Mouse (Mus musculus) embryonic facial prominence, embryonic 15.5 days (tissue): ENCODE measurements around the gene Cfap58. TPM values are rescaled to one million over a fixed set of nuclear protein-coding genes. Genes with fewer than 3 reads are reported as not detected.

Experiments
- ATAC-seq: fragments of 200-750 bp; cut with Nextera tagmentation; 2 replicates; pipeline ENCODE4 v1.8.0; 2017; ENCODE audit warnings: low read depth, moderate TSS enrichment; ENCODE audit not compliant: insufficient number of reproducible peaks, low FRiP score, low TSS enrichment
- H3K27ac ChIP-seq: fragments of 300-500 bp; sonication (generic); replicated peaks from 2 replicates; pipeline ENCODE4 v1.5.1; 2015; ENCODE audit warnings: mild to moderate bottlenecking, inconsistent platforms
- H3K27me3 ChIP-seq: fragments of 300-500 bp; sonication (generic); 2 replicates; pipeline ENCODE4 v1.6.1; 2015; ENCODE audit warnings: inconsistent platforms
- H3K36me3 ChIP-seq: fragments of 300-500 bp; sonication (generic); 2 replicates; pipeline ENCODE4 v1.6.1; 2015; ENCODE audit warnings: mild to moderate bottlenecking, inconsistent platforms
- H3K4me1 ChIP-seq: fragments of 300-500 bp; sonication (generic); 2 replicates; pipeline ENCODE4 v1.6.1; 2015; ENCODE audit warnings: inconsistent platforms
- H3K4me2 ChIP-seq: fragments of 300-500 bp; sonication (generic); replicated peaks from 2 replicates; pipeline ENCODE4 v1.6.1; 2015; ENCODE audit warnings: mild to moderate bottlenecking, inconsistent platforms
- H3K4me3 ChIP-seq: fragments of 300-500 bp; sonication (generic); replicated peaks from 2 replicates; pipeline ENCODE4 v1.5.1; 2015; ENCODE audit warnings: mild to moderate bottlenecking, inconsistent platforms
- H3K9ac ChIP-seq: fragments of 300-500 bp; sonication (generic); 2 replicates; pipeline ENCODE4 v1.6.1; 2015; ENCODE audit warnings: inconsistent platforms
- H3K9me3 ChIP-seq: fragments of 300-500 bp; sonication (generic); replicated peaks from 2 replicates; pipeline ENCODE4 v1.6.1; 2016; ENCODE audit warnings: inconsistent platforms
- WGBS: fragments of 180-500 bp; shearing (Covaris S2); methylation state at CpG from one replicate; pipeline ENCODE4 v1.1.7; 2015; 5-methylcytosine and 5-hydroxymethylcytosine counted together
- polyA plus RNA-seq: library from polyadenylated mRNA; unstranded; fragments of >200 nt; fragmentation: Nextera tagmentation; extraction: Ambion mirVana; gene quantifications from 2 replicates; pipeline ENCODE4 v1.2.1, GENCODE M21; 2015

Gene Cfap58
- polyA plus RNA-seq, 1 experiment from 2014 or later: 1.2 TPM

DNA sequence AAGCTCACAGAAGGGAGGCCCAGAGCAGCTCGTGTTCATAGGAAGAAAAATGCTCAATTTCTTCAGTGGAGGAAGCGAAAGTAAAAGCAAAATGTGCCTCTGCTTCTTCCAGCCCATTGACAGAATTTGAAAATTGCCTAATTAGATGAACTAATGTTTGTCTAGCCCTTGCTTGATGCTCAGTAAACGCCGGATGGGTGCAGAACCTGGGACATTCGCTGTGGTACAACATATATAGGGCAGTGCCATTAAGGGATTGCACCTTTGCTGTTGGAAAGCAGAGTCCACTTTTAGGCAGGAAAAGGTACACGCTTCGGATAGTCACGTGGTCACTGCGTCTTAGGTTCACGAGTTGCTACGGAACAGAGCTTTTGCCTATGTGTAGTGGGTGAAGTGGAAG is 985 bp upstream of the Cfap58 start:
- H3K9ac ChIP-seq: no peak overlapping the region
- H3K4me2 ChIP-seq: no peak overlapping the region
- H3K9me3 ChIP-seq: no peaks in the 10 kb centered on the region
- H3K27me3 ChIP-seq: peaks cover 21% of the 10 kb centered on the region
- H3K4me3 ChIP-seq: no peak overlapping the region
- 88% methylated on average over 11 of the region's 11 CpGs for whole genome bisulfite sequencing
- no peaks in the 10 kb centered on the region for H3K36me3 ChIP-seq
- no peak overlapping the region for H3K27ac ChIP-seq
- no peak for ATAC-seq
- H3K4me1 ChIP-seq: peaks cover 8% of the 10 kb centered on the region; the same call in 1 of the 2 replicates

DNA sequence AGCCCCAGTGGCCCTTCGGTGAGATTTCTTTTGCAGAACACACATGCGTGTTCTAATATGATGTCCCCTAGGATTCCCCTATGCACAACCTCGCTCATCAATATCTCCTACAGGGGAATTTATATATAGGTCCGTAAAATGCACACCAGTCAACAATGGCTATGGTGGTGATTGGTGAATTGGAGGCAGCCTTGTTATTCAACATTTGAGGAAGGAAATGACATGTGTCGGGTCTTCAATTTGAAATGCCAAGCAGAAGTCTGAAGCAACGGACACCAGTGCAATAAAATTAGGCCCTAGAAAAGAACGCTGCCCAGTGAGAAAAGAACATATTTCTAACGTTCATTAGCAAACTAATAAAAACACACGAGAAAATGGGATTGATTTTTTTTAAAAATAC is 537 bp upstream of the Cfap58 start:
- H3K4me2 ChIP-seq: peak overlapping the region; percentile 84; the same call in 1 of the 2 replicates
- no peaks in the 10 kb centered on the region for H3K36me3 ChIP-seq
- ATAC-seq: no peak
- no peaks in the 10 kb centered on the region for H3K9me3 ChIP-seq
- H3K4me1 ChIP-seq: peaks cover 8% of the 10 kb centered on the region; the same call in 1 of the 2 replicates
- no peak overlapping the region for H3K9ac ChIP-seq
- no peak overlapping the region; the same call in 1 of the 2 replicates for H3K4me3 ChIP-seq
- WGBS: 68% methylated on average over 9 of the region's 9 CpGs
- H3K27me3 ChIP-seq: peaks cover 21% of the 10 kb centered on the region
- H3K27ac ChIP-seq: no peak overlapping the region

- Histone ChIP-seq H3K27ac (no peak overlapping the region), H3K4me2 (no peak overlapping the region), H3K4me3 (no peak overlapping the region), H3K27me3 (peaks cover 21% of the 10 kb centered on the region), H3K9me3 (no peaks in the 10 kb centered on the region), H3K4me1 (peaks cover 8% of the 10 kb centered on the region; the same call in 1 of the 2 replicates), H3K9ac (no peak overlapping the region), H3K36me3 (no peaks in the 10 kb centered on the region)
- WGBS: 82% methylated on average over 6 of the region's 6 CpGs
- no peak for ATAC-seq
These were observed 1.9 kb downstream of the Cfap58 start for GRCm38 (mm10) chr19:47939361-47939760.

DNA sequence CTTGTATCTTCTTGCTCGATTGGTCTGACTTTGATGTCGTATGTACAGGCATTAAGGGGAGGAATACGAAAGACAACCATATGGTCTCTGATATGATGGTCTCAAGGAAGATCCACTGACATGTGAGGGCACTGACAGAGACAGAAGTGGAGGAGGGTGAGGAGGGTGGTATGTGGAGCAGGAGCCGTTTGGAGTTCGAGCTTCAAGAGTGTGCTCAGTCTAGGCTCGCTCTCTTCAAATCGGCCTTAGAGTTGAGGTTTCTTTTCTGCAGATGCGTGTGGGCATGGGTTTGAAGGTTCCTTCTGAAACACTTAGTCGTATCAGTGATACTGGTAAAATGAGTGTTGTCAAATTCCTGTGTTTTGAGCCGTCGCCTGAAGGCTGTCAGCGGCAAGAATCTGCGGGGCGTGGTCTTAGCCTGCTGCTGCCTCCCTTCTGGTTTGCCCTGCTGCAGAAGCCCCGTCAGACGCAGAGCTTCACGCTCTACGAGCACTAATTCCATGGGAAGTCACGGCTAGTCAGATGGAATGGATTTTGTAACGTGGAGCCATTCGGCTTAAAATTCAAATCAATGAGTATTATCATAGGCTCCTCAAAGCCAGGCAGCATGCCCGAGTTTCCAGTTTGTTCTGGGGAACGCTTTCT is 9.5 kb downstream of the Cfap58 start:
- no peak overlapping the region for H3K9ac ChIP-seq
- peaks cover 9% of the 10 kb centered on the region for H3K4me1 ChIP-seq
- no peaks in the 10 kb centered on the region for H3K9me3 ChIP-seq
- no peak overlapping the region for H3K27ac ChIP-seq
- no peaks in the 10 kb centered on the region for H3K27me3 ChIP-seq
- WGBS: 23% methylated on average over 23 of the region's 23 CpGs
- no peaks in the 10 kb centered on the region for H3K36me3 ChIP-seq
- no peak for ATAC-seq
- H3K4me2 ChIP-seq: peak overlapping the region; percentile 44
- H3K4me3 ChIP-seq: peak overlapping the region; percentile 6; the same call in 1 of the 2 replicates

GRCm38 (mm10) chr19:47950946-47951345 is 13.5 kb downstream of the Cfap58 start:
- H3K4me1 ChIP-seq: peaks cover 9% of the 10 kb centered on the region
- ATAC-seq: no peak
- H3K4me3 ChIP-seq: no peak overlapping the region
- no peak overlapping the region for H3K4me2 ChIP-seq
- no peak overlapping the region for H3K27ac ChIP-seq
- no peak overlapping the region for H3K9ac ChIP-seq
- WGBS: 87% methylated on average over 7 of the region's 7 CpGs
- H3K9me3 ChIP-seq: no peaks in the 10 kb centered on the region
- H3K27me3 ChIP-seq: no peaks in the 10 kb centered on the region
- no peaks in the 10 kb centered on the region for H3K36me3 ChIP-seq

DNA sequence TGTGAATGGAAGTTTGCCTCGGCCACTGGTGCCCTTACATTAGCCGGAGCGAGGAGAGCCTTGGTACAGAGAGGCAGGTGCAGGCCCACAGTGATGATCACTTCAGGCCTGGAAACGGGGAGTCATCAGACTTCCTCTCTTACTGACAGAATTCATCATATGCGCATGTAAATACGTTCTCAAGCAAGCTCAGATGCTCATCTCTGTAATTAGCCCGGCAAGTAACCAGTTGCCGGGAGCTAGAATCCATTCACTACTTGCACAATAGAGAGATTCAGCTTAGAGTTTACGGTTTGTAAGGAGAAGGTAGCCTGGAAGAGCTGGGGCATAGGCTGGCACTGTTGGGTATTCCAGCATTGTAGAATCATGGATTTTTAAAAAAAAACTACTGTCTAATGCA is 15.7 kb downstream of the Cfap58 start:
- no peaks in the 10 kb centered on the region for H3K36me3 ChIP-seq
- H3K9ac ChIP-seq: no peak overlapping the region
- H3K4me2 ChIP-seq: no peak overlapping the region
- no peak overlapping the region for H3K27ac ChIP-seq
- no peaks in the 10 kb centered on the region for H3K27me3 ChIP-seq
- no peaks in the 10 kb centered on the region for H3K9me3 ChIP-seq
- 66% methylated on average over 9 of the region's 9 CpGs for WGBS
- H3K4me3 ChIP-seq: no peak overlapping the region
- no peak for ATAC-seq
- H3K4me1 ChIP-seq: no peaks in the 10 kb centered on the region

DNA sequence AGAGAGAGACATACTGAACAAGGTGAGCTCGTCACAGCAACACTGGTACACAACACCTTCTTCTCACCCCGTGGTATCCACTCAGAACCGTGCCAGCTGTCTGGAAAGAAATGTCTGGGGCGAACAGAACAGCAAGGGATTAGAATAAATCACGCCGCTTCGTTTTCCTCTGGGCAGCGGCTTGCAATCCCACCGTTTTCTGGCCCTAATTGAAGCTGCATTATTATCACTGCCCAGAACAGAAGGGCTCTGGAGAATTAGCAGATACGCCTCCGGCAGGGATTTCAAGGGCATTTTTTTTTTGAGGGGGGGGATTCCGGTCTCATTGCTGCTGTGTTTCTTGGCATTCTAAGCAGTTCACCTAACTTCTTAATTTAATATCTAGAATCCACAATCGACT is 20.7 kb downstream of the Cfap58 start:
- WGBS: 63% methylated on average over 13 of the region's 13 CpGs
- no peak overlapping the region for H3K27ac ChIP-seq
- H3K27me3 ChIP-seq: no peaks in the 10 kb centered on the region

GRCm38 (mm10) chr19:47968993-47969659 is 31.7 kb downstream of the Cfap58 start:
- no peak overlapping the region for H3K27ac ChIP-seq
- WGBS: 68% methylated on average over 17 of the region's 17 CpGs
- H3K36me3 ChIP-seq: no peaks in the 10 kb centered on the region
- H3K4me2 ChIP-seq: no peak overlapping the region
- no peak overlapping the region for H3K9ac ChIP-seq
- H3K4me1 ChIP-seq: no peaks in the 10 kb centered on the region
- 0 out of 2 replicates have a peak, but pooled peaks cover 2% of the 10 kb centered on the region for H3K9me3 ChIP-seq
- no peaks in the 10 kb centered on the region for H3K27me3 ChIP-seq
- H3K4me3 ChIP-seq: no peak overlapping the region
- ATAC-seq: no peak

More for the DNA sequence above, 20.7 kb downstream of the Cfap58 start:
- Histone ChIP-seq H3K36me3 (no peaks in the 10 kb centered on the region), H3K4me2 (no peak overlapping the region), H3K9ac (no peak overlapping the region), H3K4me1 (no peaks in the 10 kb centered on the region), H3K4me3 (no peak overlapping the region), H3K9me3 (no peaks in the 10 kb centered on the region)
- ATAC-seq: no peak

DNA sequence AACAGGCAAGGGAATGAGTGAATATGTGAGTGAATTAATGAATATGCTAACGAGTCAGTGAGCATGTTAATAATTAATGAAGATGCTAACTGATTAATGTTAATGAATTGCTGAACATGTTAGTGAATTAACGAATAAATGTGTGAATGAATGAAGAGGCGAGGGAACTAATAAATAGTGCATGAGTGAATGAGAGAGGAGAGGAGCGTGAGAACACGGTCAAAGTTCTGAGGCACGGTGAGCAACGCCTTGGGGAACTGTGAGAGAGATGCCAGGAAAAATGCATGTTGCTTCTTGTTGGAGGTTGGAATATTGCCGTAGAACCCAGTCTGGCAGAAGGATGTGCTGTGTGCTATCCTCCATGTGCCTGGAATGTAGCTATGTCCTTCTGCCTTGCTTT is 33.6 kb downstream of the Cfap58 start:
- Histone ChIP-seq H3K4me1 (no peaks in the 10 kb centered on the region), H3K27ac (no peak overlapping the region), H3K9ac (no peak overlapping the region), H3K4me3 (no peak overlapping the region), H3K36me3 (no peaks in the 10 kb centered on the region), H3K27me3 (no peaks in the 10 kb centered on the region), H3K9me3 (no peaks in the 10 kb centered on the region), H3K4me2 (no peak overlapping the region)
- no peak for ATAC-seq
- 73% methylated on average over 8 of the region's 8 CpGs for WGBS

- Histone ChIP-seq H3K4me1 (no peaks in the 10 kb centered on the region), H3K36me3 (no peaks in the 10 kb centered on the region), H3K27ac (no peak overlapping the region), H3K27me3 (no peaks in the 10 kb centered on the region), H3K9me3 (no peaks in the 10 kb centered on the region), H3K4me3 (no peak overlapping the region), H3K9ac (no peak overlapping the region), H3K4me2 (no peak overlapping the region)
- no peak for ATAC-seq
- 56% methylated on average over 15 of the region's 15 CpGs for WGBS
These were observed 40.7 kb downstream of the Cfap58 start for GRCm38 (mm10) chr19:47978109-47978701.

GRCm38 (mm10) chr19:47979446-47979845 is 42.0 kb downstream of the Cfap58 start:
- Histone ChIP-seq H3K27me3 (no peaks in the 10 kb centered on the region), H3K4me3 (no peak overlapping the region), H3K9me3 (no peaks in the 10 kb centered on the region), H3K4me2 (no peak overlapping the region), H3K36me3 (no peaks in the 10 kb centered on the region), H3K4me1 (no peaks in the 10 kb centered on the region), H3K27ac (no peak overlapping the region), H3K9ac (no peak overlapping the region)
- ATAC-seq: no peak
- WGBS: 71% methylated on average over 6 of the region's 6 CpGs
